Mouse (Mus musculus) heart, postnatal 0 days (tissue): ENCODE results near the gene Maml1. TPM values are rescaled to one million over a fixed set of nuclear protein-coding genes. Genes with fewer than 3 reads are reported as not detected.
A peak's percentile ranks its signal among the peaks of the same experiment; 100 is the strongest.

Experiments
- ATAC-seq: fragments of 200-750 bp; cut with Nextera tagmentation; 2 replicates; pipeline ENCODE4 v1.8.0; 2017; ENCODE audit warnings: low read depth, moderate number of reproducible peaks, moderate library complexity; ENCODE audit not compliant: insufficient read depth
- DNase-seq: peaks from one replicate; pipeline ENCODE4 v3.0.0-alpha.2; 2016; ENCODE audit warnings: low spot score
- H3K27ac ChIP-seq: fragments of 300-500 bp; sonication (generic); 2 replicates; pipeline ENCODE4 v1.5.1; 2014; ENCODE audit warnings: low read depth, mild to moderate bottlenecking
- H3K27me3 ChIP-seq: fragments of 300-500 bp; sonication (generic); 2 replicates; pipeline ENCODE4 v1.6.1; 2014; ENCODE audit warnings: low read length, mixed read lengths; ENCODE audit not compliant: control insufficient read depth, insufficient read depth
- H3K36me3 ChIP-seq: fragments of 300-500 bp; sonication (generic); replicated peaks from 2 replicates; pipeline ENCODE4 v1.6.1; 2014; ENCODE audit warnings: low read length, mixed read lengths; ENCODE audit not compliant: control insufficient read depth, insufficient read depth
- H3K4me1 ChIP-seq: fragments of 300-500 bp; sonication (generic); 2 replicates; pipeline ENCODE4 v1.6.1; 2014; ENCODE audit warnings: antibody characterized with exemption; ENCODE audit not compliant: control insufficient read depth, insufficient read depth
- H3K4me2 ChIP-seq: fragments of 300-500 bp; sonication (generic); 2 replicates; pipeline ENCODE4 v1.6.1; 2014; ENCODE audit warnings: low read depth, mild to moderate bottlenecking, low read length, moderate library complexity
- H3K4me3 ChIP-seq: fragments of 300-500 bp; sonication (generic); 2 replicates; pipeline ENCODE4 v1.5.1; 2014; ENCODE audit warnings: low read depth, low read length
- H3K9ac ChIP-seq: fragments of 300-500 bp; sonication (generic); replicated peaks from 2 replicates; pipeline ENCODE4 v1.6.1; 2014; ENCODE audit warnings: low read depth, low read length, mixed read lengths
- H3K9me3 ChIP-seq: fragments of 300-500 bp; sonication (generic); replicated peaks from 2 replicates; pipeline ENCODE4 v1.6.1; 2016; ENCODE audit warnings: low read length; ENCODE audit not compliant: control insufficient read depth
- CTCF ChIP-seq: IDR thresholded peaks from 2 replicates; pipeline ENCODE4 v1.5.1; 2016; ENCODE audit warnings: antibody characterized with exemption, control low read depth, low read depth
- EP300 ChIP-seq: IDR thresholded peaks from 2 replicates; pipeline ENCODE4 v1.6.1; 2016; ENCODE audit warnings: antibody characterized with exemption, low read depth
- WGBS: fragments of 180-500 bp; shearing (Covaris S2); extraction: QIAGEN DNeasy Blood & Tissue Kit; methylation state at CpG from one replicate; pipeline ENCODE4 v1.1.7; 2014; 5-methylcytosine and 5-hydroxymethylcytosine counted together
- polyA plus RNA-seq: library from polyadenylated mRNA; unstranded; fragments of >200 nt; fragmentation: Nextera tagmentation; extraction: Ambion mirVana; gene quantifications from 2 replicates; pipeline ENCODE4 v1.2.1, GENCODE M21; 2015
- total RNA-seq: library from RNA; depleted of rRNA; stranded (reverse); fragments of >200 nt; gene quantifications from 2 replicates; pipeline ENCODE4 v1.2.3, GENCODE M21; 2014; ENCODE audit warnings: low replicate concordance

Gene Maml1
- total and polyA plus RNA-seq, 2 experiments from 2014 or later = 2.2 to 10.4 TPM

- DNase-seq (no peak), ATAC-seq (no peak)
- no peak within 1 kb of the TSS for H3K27ac ChIP-seq
- H3K4me2 ChIP-seq = peak within 1 kb of the TSS; percentile 94
- peaks cover 12% of the 10 kb centered on the region for H3K27me3 ChIP-seq
- TF ChIP-seq EP300 = no peak
- no peaks in the 10 kb centered on the region for H3K9me3 ChIP-seq
- peaks cover 12% of the 10 kb centered on the region for H3K4me1 ChIP-seq
- no peak within 1 kb of the TSS for H3K9ac ChIP-seq
- 36% methylated on average over 10 of the region's 10 CpGs for WGBS
- peak within 1 kb of the TSS; percentile 63; the same call in 1 of the 2 replicates for H3K4me3 ChIP-seq
- H3K36me3 ChIP-seq = peaks cover 13% of the 10 kb centered on the region
These were observed 53.8 kb downstream of the Maml1 start, which contains the start of gene Ltc4s for GRCm38 (mm10) chr11:50238324-50238723. Gene Ltc4s (minus strand): TSS chr11:50238616.

- peak overlapping the region; percentile 63 for H3K4me3 ChIP-seq
- peak overlapping the region; percentile 40; the same call in 1 of the 2 replicates for H3K9ac ChIP-seq
- peak overlapping the region; percentile 94 for H3K4me2 ChIP-seq
- H3K4me1 ChIP-seq = peaks cover 12% of the 10 kb centered on the region
- H3K27me3 ChIP-seq = peaks cover 12% of the 10 kb centered on the region
- no peak for TF ChIP-seq EP300
- no peak for TF ChIP-seq CTCF
- 6% methylated on average over 66 of the region's 66 CpGs for WGBS
- no peak overlapping the region for H3K27ac ChIP-seq
- ATAC-seq (peak; percentile 10; the same call in 1 of the 2 replicates), DNase-seq (no peak)
- H3K36me3 ChIP-seq = peaks cover 25% of the 10 kb centered on the region
- no peaks in the 10 kb centered on the region for H3K9me3 ChIP-seq
These were observed 54.9 kb downstream of the Maml1 start for GRCm38 (mm10) chr11:50236937-50237835.

GRCm38 (mm10) chr11:50236540-50236936 lies 55.6 kb downstream of the Maml1 start:
- Histone ChIP-seq H3K4me3 (peak overlapping the region; percentile 63), H3K4me2 (peak overlapping the region; percentile 94), H3K4me1 (peaks cover 12% of the 10 kb centered on the region), H3K36me3 (peaks cover 31% of the 10 kb centered on the region), H3K27me3 (peaks cover 12% of the 10 kb centered on the region), H3K9ac (peak overlapping the region; percentile 40; the same call in 1 of the 2 replicates), H3K9me3 (no peaks in the 10 kb centered on the region), H3K27ac (no peak overlapping the region)
- WGBS = 1% methylated on average over 22 of the region's 27 CpGs
- no peak for TF ChIP-seq EP300
- TF ChIP-seq CTCF = peak; percentile 48
- ATAC-seq (peak; percentile 92), DNase-seq (peak; percentile 90)

- H3K4me2 ChIP-seq = no peak overlapping the region
- H3K27me3 ChIP-seq = peaks cover 12% of the 10 kb centered on the region
- no peak overlapping the region for H3K4me3 ChIP-seq
- H3K9ac ChIP-seq = no peak overlapping the region
- H3K9me3 ChIP-seq = no peaks in the 10 kb centered on the region
- peaks cover 37% of the 10 kb centered on the region for H3K36me3 ChIP-seq
- TF ChIP-seq EP300 = no peak
- no peak for TF ChIP-seq CTCF
- ATAC-seq (no peak), DNase-seq (no peak)
- H3K27ac ChIP-seq = no peak overlapping the region
- 97% methylated on average over 25 of the region's 25 CpGs for WGBS
- peaks cover 16% of the 10 kb centered on the region for H3K4me1 ChIP-seq
These were observed 57.5 kb downstream of the Maml1 start for GRCm38 (mm10) chr11:50234606-50235005.

GRCm38 (mm10) chr11:50233993-50234392 lies 58.1 kb downstream of the Maml1 start:
- peaks cover 16% of the 10 kb centered on the region for H3K4me1 ChIP-seq
- H3K4me3 ChIP-seq = no peak overlapping the region
- H3K9me3 ChIP-seq = no peaks in the 10 kb centered on the region
- 80% methylated on average over 11 of the region's 11 CpGs for whole genome bisulfite sequencing
- no peak for DNase-seq
- peaks cover 12% of the 10 kb centered on the region for H3K27me3 ChIP-seq
- ATAC-seq = no peak
- no peak overlapping the region for H3K27ac ChIP-seq
- no peak overlapping the region for H3K9ac ChIP-seq
- no peak overlapping the region for H3K4me2 ChIP-seq
- H3K36me3 ChIP-seq = peaks cover 37% of the 10 kb centered on the region
- TF ChIP-seq CTCF = peak; percentile 6; the same call in 1 of the 2 replicates
- no peak for TF ChIP-seq EP300
